9 mouse cellular contexts compared by ENCODE assay signal in genomic region chr6:135827942-135828341, GRCm38 (mm10).
DNase-seq lines count a peak whose midpoint lies in the region; ATAC-seq lines count a peak whose summit lies in the region.
"Had no signal": no experiment of that assay in that cellular context is flagged by ENCODE, and none has a peak within 500 bp of the region (broad histone marks: within the 10 kb centered on the region; RNA-seq: fewer than 3 reads in every experiment).

No protein-coding gene starts in this region.

- H3K4me1 ChIP-seq in heart, embryonic 10.5 days: peaks cover 3% of the 10 kb centered on the region; the same call in 1 of the 2 replicates
- H3K4me1 ChIP-seq: heart, embryonic 13.5 days had no signal

- no peak overlapping the region for H3K27ac ChIP-seq in heart, embryonic 10.5 days
- H3K27ac ChIP-seq: heart, embryonic 13.5 days had no signal

- ATAC-seq in hematopoietic stem cell, adult 5-6 weeks (replicated peaks in 1 of 2; ENCODE audit: insufficient read depth in 1 of 2, low FRiP score in 2 of 2, low TSS enrichment in 1 of 2, low read depth in 1 of 2, poor library complexity in 2 of 2, severe bottlenecking in 2 of 2): peak; percentile 53 to 77; a peak in 2 of 4 replicates

- 18% methylated on average over 4 of the region's 4 CpGs for WGBS in heart, embryonic 10.5 days

- H3K4me3 ChIP-seq in heart, embryonic 10.5 days: no peak overlapping the region
- H3K4me3 ChIP-seq: heart, embryonic 13.5 days had no signal

- DNase-seq in heart, adult 8-10 months (ENCODE audit: low spot score): peak; percentile 28
- DNase-seq in heart, embryonic 10.5 days (ENCODE audit: low spot score): no peak
- peak; percentile 18 for DNase-seq in 3134 (ENCODE audit: extremely low read depth, insufficient read length, low spot score)
- peak; percentile 22 to 27 for DNase-seq in adrenal gland, adult 18-20 months (ENCODE audit: low spot score in 2 of 2)
- peak; percentile 71 for DNase-seq in embryo, embryonic 10 days (ENCODE audit: low spot score)
- DNase-seq in lung, postnatal 14 days: peak; percentile 65
- DNase-seq in thymus, postnatal 0 days (ENCODE audit: low spot score): peak; percentile 27

- no peaks in the 10 kb centered on the region for H3K36me3 ChIP-seq in heart, embryonic 10.5 days
- H3K36me3 ChIP-seq: heart, embryonic 13.5 days had no signal

- H3K27me3 ChIP-seq in heart, embryonic 10.5 days (ENCODE audit: insufficient read depth, poor library complexity, severe bottlenecking): no peaks in the 10 kb centered on the region
- H3K27me3 ChIP-seq: heart, embryonic 13.5 days had no signal

- H3K9me3 ChIP-seq in heart, embryonic 10.5 days: no peaks in the 10 kb centered on the region
- H3K9me3 ChIP-seq: heart, embryonic 13.5 days had no signal
